27 mouse cellular contexts compared by ENCODE assay signal in genomic region chr7:98725686-98726195, GRCm38 (mm10). TPM values are rescaled to one million over a fixed set of nuclear protein-coding genes. Genes with fewer than 3 reads are reported as not detected.
DNase-seq lines count a peak whose midpoint lies in the region; ATAC-seq lines count a peak whose summit lies in the region.
"Had no signal": no experiment of that assay in that cellular context is flagged by ENCODE, and none has a peak within 500 bp of the region (broad histone marks: within the 10 kb centered on the region; RNA-seq: fewer than 3 reads in every experiment).

No protein-coding gene starts in this region.

- no peak overlapping the region for H3K4me3 ChIP-seq in forebrain, embryonic 11.5 days (ENCODE audit: low read depth, low read length)
- H3K4me3 ChIP-seq in forebrain, embryonic 16.5 days (replicated peaks; ENCODE audit: low read length) = no peak overlapping the region
- no peak overlapping the region for H3K4me3 ChIP-seq in heart, embryonic 10.5 days
- H3K4me3 ChIP-seq: embryonic facial prominence, embryonic 13.5 days; embryonic facial prominence, embryonic 15.5 days; erythroblast, embryonic 14.5 days; forebrain, embryonic 10.5 days; forebrain, embryonic 13.5 days; forebrain, embryonic 15.5 days had no signal

- H3K9ac ChIP-seq in forebrain, embryonic 11.5 days (ENCODE audit: low read length) = no peak overlapping the region
- H3K9ac ChIP-seq in forebrain, embryonic 16.5 days (replicated peaks; ENCODE audit: low read depth, low read length) = no peak overlapping the region
- H3K9ac ChIP-seq: embryonic facial prominence, embryonic 13.5 days; embryonic facial prominence, embryonic 15.5 days; forebrain, embryonic 13.5 days; forebrain, embryonic 15.5 days had no signal

- H3K27me3 ChIP-seq in forebrain, embryonic 11.5 days (ENCODE audit: control insufficient read depth, insufficient read depth, low read length) = 0 out of 2 replicates have a peak, but pooled peaks cover 2% of the 10 kb centered on the region
- H3K27me3 ChIP-seq in forebrain, embryonic 16.5 days (replicated peaks; ENCODE audit: control insufficient read depth, insufficient read depth, low read length) = no peaks in the 10 kb centered on the region
- peaks cover 39% of the 10 kb centered on the region for H3K27me3 ChIP-seq in heart, embryonic 10.5 days (ENCODE audit: insufficient read depth, poor library complexity, severe bottlenecking)
- H3K27me3 ChIP-seq: CH12.LX; embryonic facial prominence, embryonic 15.5 days; forebrain, embryonic 13.5 days; forebrain, embryonic 15.5 days had no signal

- H3K4me1 ChIP-seq in forebrain, embryonic 11.5 days (replicated peaks; ENCODE audit: control insufficient read depth, insufficient read depth, low read length) = peaks cover 2% of the 10 kb centered on the region; the same call in 1 of the 2 replicates
- H3K4me1 ChIP-seq in forebrain, embryonic 16.5 days (replicated peaks; ENCODE audit: control insufficient read depth, insufficient read depth, low read length) = peaks cover 9% of the 10 kb centered on the region; the same call in 1 of the 2 replicates
- H3K4me1 ChIP-seq in heart, embryonic 10.5 days = peaks cover 25% of the 10 kb centered on the region

- H3K36me3 ChIP-seq in forebrain, embryonic 11.5 days (ENCODE audit: control insufficient read depth, insufficient read depth, low read length) = no peaks in the 10 kb centered on the region
- no peaks in the 10 kb centered on the region for H3K36me3 ChIP-seq in forebrain, embryonic 16.5 days (ENCODE audit: control insufficient read depth, insufficient read depth)
- no peaks in the 10 kb centered on the region for H3K36me3 ChIP-seq in heart, embryonic 10.5 days
- H3K36me3 ChIP-seq: embryonic facial prominence, embryonic 13.5 days; embryonic facial prominence, embryonic 15.5 days; forebrain, embryonic 10.5 days; forebrain, embryonic 15.5 days had no signal

- no peaks in the 10 kb centered on the region for H3K9me3 ChIP-seq in forebrain, embryonic 11.5 days (ENCODE audit: control insufficient read depth, low read length)
- H3K9me3 ChIP-seq in forebrain, embryonic 16.5 days (ENCODE audit: control insufficient read depth, low read length) = no peaks in the 10 kb centered on the region
- H3K9me3 ChIP-seq in heart, embryonic 10.5 days = no peaks in the 10 kb centered on the region
- H3K9me3 ChIP-seq: embryonic facial prominence, embryonic 13.5 days; embryonic facial prominence, embryonic 15.5 days; forebrain, embryonic 10.5 days; forebrain, embryonic 13.5 days; forebrain, embryonic 15.5 days; G1E had no signal

- peak; percentile 48 for DNase-seq in forebrain, embryonic 11.5 days (ENCODE audit: low spot score)
- peak; percentile 58 for DNase-seq in heart, embryonic 10.5 days (ENCODE audit: low spot score)
- no peak for DNase-seq in heart, postnatal 25 days (ENCODE audit: low spot score)
- peak; percentile 31 for DNase-seq in testis, postnatal 10 days (ENCODE audit: low spot score)
- DNase-seq in testis, postnatal 14 days (ENCODE audit: low spot score) = no peak
- DNase-seq: adrenal gland, adult 8-10 months; adrenal gland, postnatal 14 days; B cell, adult 2 months; cerebellum, adult 11 months; cerebellum, adult 18-20 months; cerebellum, adult 8-10 months; cerebellum, adult 9-11 months; cerebellum, postnatal 14 days; cerebellum, postnatal 36 days; embryo, embryonic 11 days had no signal

- no peak overlapping the region for H3K27ac ChIP-seq in forebrain, embryonic 11.5 days (ENCODE audit: low read depth, low read length)
- no peak overlapping the region for H3K27ac ChIP-seq in forebrain, embryonic 16.5 days (ENCODE audit: low read length)
- H3K27ac ChIP-seq in heart, embryonic 10.5 days = no peak overlapping the region
- H3K27ac ChIP-seq: embryonic facial prominence, embryonic 13.5 days; embryonic facial prominence, embryonic 15.5 days; forebrain, embryonic 10.5 days; forebrain, embryonic 13.5 days; forebrain, embryonic 15.5 days had no signal

- H3K4me2 ChIP-seq in forebrain, embryonic 11.5 days (ENCODE audit: low read depth, low read length, severe bottlenecking) = no peak overlapping the region
- H3K4me2 ChIP-seq in forebrain, embryonic 16.5 days (ENCODE audit: low read length) = no peak overlapping the region
- H3K4me2 ChIP-seq: embryonic facial prominence, embryonic 13.5 days; embryonic facial prominence, embryonic 15.5 days; forebrain, embryonic 13.5 days; forebrain, embryonic 15.5 days had no signal

- WGBS in forebrain, embryonic 11.5 days = 86% methylated on average over 6 of the region's 6 CpGs
- 87% methylated on average over 6 of the region's 6 CpGs for whole genome bisulfite sequencing in forebrain, embryonic 16.5 days
- WGBS in heart, embryonic 10.5 days = 74% methylated on average over 6 of the region's 6 CpGs

- intact Hi-C loops in heart, postnatal 25 days (cut with DNase I) = no loop called here

- ATAC-seq in forebrain, embryonic 11.5 days (replicated peaks; ENCODE audit: low FRiP score) = no peak
- ATAC-seq in forebrain, embryonic 16.5 days = no peak
- ATAC-seq: activated CD4-positive, CD25-positive, alpha-beta regulatory T cell, adult 4 months; CD4-positive, CD25-positive, alpha-beta regulatory T cell, adult 4 months; forebrain, embryonic 13.5 days; forebrain, embryonic 15.5 days; Patski had no signal

RNA-seq across cellular contexts. Expression of gene Thap12, which starts 22.8 kb away (rescaled TPM):
- 86.1 and 89.6 TPM in 2 replicates for polyA plus RNA-seq in forebrain, embryonic 11.5 days (2014; fragmentation: Nextera tagmentation; extraction: Ambion mirVana)
- 50.8 and 54.8 TPM in 2 replicates for polyA plus RNA-seq in forebrain, embryonic 16.5 days (2015; fragmentation: Nextera tagmentation; extraction: Ambion mirVana)
- 39.5 and 40.6 TPM in 2 replicates for polyA plus RNA-seq in heart, embryonic 10.5 days (2016; fragmentation: Nextera tagmentation; extraction: Ambion mirVana)
- 10 to 100 TPM; 70.0 to 76.2 TPM for total RNA-seq in heart, postnatal 25 days (2021)

Comparison
In these comparisons a context has a peak if more than half of its experiments do, and no peak if none do; other contexts are left out.
1. DNase-seq: peak in forebrain, embryonic 11.5 days (single experiment), heart, embryonic 10.5 days (single experiment) and testis, postnatal 10 days (single experiment); none in heart, postnatal 25 days (single experiment) and testis, postnatal 14 days (single experiment).